Mouse (Mus musculus): ENCODE measurements around the gene Pcnx2. TPM values are rescaled to one million over a fixed set of nuclear protein-coding genes. Genes with fewer than 3 reads are reported as not detected.

Pcnx2 gene
- total and polyA plus RNA-seq, 3 experiments, result 0.16 TPM; not detected in 2

GRCm38 (mm10) chr8:125866125-125866524 lies 32.0 kb downstream of the Pcnx2 start:
- DNase-seq (ENCODE audit: low spot score) (no peak), ATAC-seq (ENCODE audit: extremely low read depth, insufficient number of reproducible peaks, low FRiP score, poor library complexity, severe bottlenecking) (no peak)
- no peak overlapping the region for H3K4me3 ChIP-seq (ENCODE audit: low read depth, low read length)
- no peak for TF ChIP-seq CTCF (IDR thresholded peaks at IDR 0.05; ENCODE audit: low read depth, low read length)
- peaks cover 93% of the 10 kb centered on the region for H3K9me3 ChIP-seq (replicated peaks)
- no peaks in the 10 kb centered on the region for H3K4me1 ChIP-seq (ENCODE audit: insufficient read depth, low read depth, low read length)
- no peaks in the 10 kb centered on the region for H3K36me3 ChIP-seq (replicated peaks)
- no peaks in the 10 kb centered on the region for H3K27me3 ChIP-seq (ENCODE audit: insufficient read depth, low read length)

- H3K9me3 ChIP-seq (replicated peaks), result peaks cover 85% of the 10 kb centered on the region
- no peaks in the 10 kb centered on the region for H3K36me3 ChIP-seq (replicated peaks)
- no peak for DNase-seq (ENCODE audit: low spot score)
- H3K4me3 ChIP-seq (ENCODE audit: low read depth, low read length), result no peak overlapping the region
- no peaks in the 10 kb centered on the region for H3K27me3 ChIP-seq (ENCODE audit: insufficient read depth, low read length)
- no peak for ATAC-seq (ENCODE audit: extremely low read depth, insufficient number of reproducible peaks, low FRiP score, poor library complexity, severe bottlenecking)
- no peak for TF ChIP-seq TAL1 (conservative IDR thresholded peaks at IDR 0.05; ENCODE audit: low read depth, low read length)
- TF ChIP-seq CTCF (IDR thresholded peaks at IDR 0.05; ENCODE audit: low read depth, low read length), result no peak
- no peak for TF ChIP-seq GATA1 (IDR thresholded peaks at IDR 0.05; ENCODE audit: borderline replicate concordance, low read length)
- TF ChIP-seq POLR2AphosphoS5 (IDR thresholded peaks at IDR 0.05; ENCODE audit: insufficient replicate concordance, low read depth, low read length), result no peak
- no peak for TF ChIP-seq GATA2 (IDR thresholded peaks at IDR 0.05; ENCODE audit: borderline replicate concordance, low read depth, low read length)
- no peaks in the 10 kb centered on the region for H3K4me1 ChIP-seq (ENCODE audit: insufficient read depth, low read depth, low read length)
Measured at GRCm38 (mm10) chr8:125857251-125857650, 40.9 kb downstream of the Pcnx2 start.

GRCm38 (mm10) chr8:125856160-125856559 lies 42.0 kb downstream of the Pcnx2 start:
- H3K27me3 ChIP-seq (ENCODE audit: insufficient read depth, low read length), result no peaks in the 10 kb centered on the region
- ATAC-seq (ENCODE audit: extremely low read depth, insufficient number of reproducible peaks, low FRiP score, poor library complexity, severe bottlenecking), result no peak
- TF ChIP-seq GATA2 (IDR thresholded peaks at IDR 0.05; ENCODE audit: borderline replicate concordance, low read depth, low read length), result no peak
- no peak for TF ChIP-seq GATA1 (IDR thresholded peaks at IDR 0.05; ENCODE audit: borderline replicate concordance, low read length)
- no peak for TF ChIP-seq CTCF (IDR thresholded peaks at IDR 0.05; ENCODE audit: low read depth, low read length)
- no peak for TF ChIP-seq TAL1 (conservative IDR thresholded peaks at IDR 0.05; ENCODE audit: low read depth, low read length)
- TF ChIP-seq POLR2AphosphoS5 (IDR thresholded peaks at IDR 0.05; ENCODE audit: insufficient replicate concordance, low read depth, low read length), result no peak

DNA sequence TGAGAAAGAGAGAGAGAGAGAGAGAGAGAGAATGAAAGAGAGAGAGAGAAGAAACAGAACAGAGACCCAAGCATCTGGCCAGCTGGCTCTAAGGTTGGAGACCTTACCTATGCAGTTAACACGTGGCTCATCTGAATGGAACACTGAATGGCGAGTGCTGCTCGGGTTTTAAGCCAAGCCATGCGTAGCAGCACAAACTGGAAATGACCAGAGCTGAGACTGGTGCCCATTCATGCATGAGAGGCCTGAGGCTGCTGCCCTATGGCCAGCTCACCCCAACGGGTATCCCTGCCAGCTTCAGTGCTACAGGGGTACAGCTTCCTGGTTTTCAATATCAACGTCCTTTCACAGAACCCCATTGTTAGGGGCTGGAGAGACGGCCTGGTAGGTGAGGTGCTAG lies 43.7 kb downstream of the Pcnx2 start:
- Histone ChIP-seq H3K4me3 (ENCODE audit: low read depth, low read length) (no peak overlapping the region), H3K27me3 (ENCODE audit: insufficient read depth, low read length) (no peaks in the 10 kb centered on the region)
- no peak for ATAC-seq (ENCODE audit: extremely low read depth, insufficient number of reproducible peaks, low FRiP score, poor library complexity, severe bottlenecking)

More at GRCm38 (mm10) chr8:125856160-125856559, 42.0 kb downstream of the Pcnx2 start:
- no peak overlapping the region for H3K4me3 ChIP-seq (ENCODE audit: low read depth, low read length)
- no peaks in the 10 kb centered on the region for H3K4me1 ChIP-seq (ENCODE audit: insufficient read depth, low read depth, low read length)
- H3K36me3 ChIP-seq (replicated peaks), result no peaks in the 10 kb centered on the region
- no peak for DNase-seq (ENCODE audit: low spot score)
- peaks cover 85% of the 10 kb centered on the region for H3K9me3 ChIP-seq (replicated peaks)

DNA sequence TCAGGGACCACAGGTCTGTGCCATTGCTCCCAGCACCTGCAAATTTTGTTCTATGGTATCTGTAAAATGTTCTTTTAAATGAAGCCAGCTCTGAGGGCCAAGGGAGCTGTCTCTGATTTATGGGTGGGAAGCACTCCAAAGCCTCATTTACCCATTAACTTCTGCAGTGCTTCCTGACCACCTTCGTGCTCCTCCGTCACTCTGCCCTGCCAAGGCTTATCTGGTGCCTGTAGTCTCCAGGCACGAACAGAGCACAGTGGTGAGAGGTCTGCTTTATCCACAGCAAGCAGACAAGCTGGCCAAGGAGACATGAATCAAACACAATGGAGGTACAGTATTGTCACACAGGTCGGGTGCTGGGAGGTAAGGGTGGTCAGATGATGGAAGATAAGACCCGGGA lies 44.8 kb downstream of the Pcnx2 start:
- Histone ChIP-seq H3K27me3 (ENCODE audit: insufficient read depth, low read length) (no peaks in the 10 kb centered on the region), H3K36me3 (replicated peaks) (no peaks in the 10 kb centered on the region), H3K4me3 (ENCODE audit: low read depth, low read length) (no peak overlapping the region), H3K9me3 (replicated peaks) (peaks cover 83% of the 10 kb centered on the region), H3K4me1 (ENCODE audit: insufficient read depth, low read depth, low read length) (no peaks in the 10 kb centered on the region)
- ATAC-seq (ENCODE audit: extremely low read depth, insufficient number of reproducible peaks, low FRiP score, poor library complexity, severe bottlenecking) (no peak), DNase-seq (ENCODE audit: low spot score) (no peak)
- no peak for TF ChIP-seq POLR2AphosphoS5 (IDR thresholded peaks at IDR 0.05; ENCODE audit: insufficient replicate concordance, low read depth, low read length)
- TF ChIP-seq GATA2 (IDR thresholded peaks at IDR 0.05; ENCODE audit: borderline replicate concordance, low read depth, low read length), result no peak
- TF ChIP-seq TAL1 (conservative IDR thresholded peaks at IDR 0.05; ENCODE audit: low read depth, low read length), result no peak
- no peak for TF ChIP-seq CTCF (IDR thresholded peaks at IDR 0.05; ENCODE audit: low read depth, low read length)
- no peak for TF ChIP-seq GATA1 (IDR thresholded peaks at IDR 0.05; ENCODE audit: borderline replicate concordance, low read length)

More for the DNA sequence above, 43.7 kb downstream of the Pcnx2 start:
- Histone ChIP-seq H3K9me3 (replicated peaks) (peaks cover 86% of the 10 kb centered on the region), H3K36me3 (replicated peaks) (no peaks in the 10 kb centered on the region), H3K4me1 (ENCODE audit: insufficient read depth, low read depth, low read length) (no peaks in the 10 kb centered on the region)
- DNase-seq (ENCODE audit: low spot score), result no peak
- TF ChIP-seq TAL1 (conservative IDR thresholded peaks at IDR 0.05; ENCODE audit: low read depth, low read length), result no peak
- TF ChIP-seq GATA1 (IDR thresholded peaks at IDR 0.05; ENCODE audit: borderline replicate concordance, low read length), result no peak
- no peak for TF ChIP-seq CTCF (IDR thresholded peaks at IDR 0.05; ENCODE audit: low read depth, low read length)
- TF ChIP-seq POLR2AphosphoS5 (IDR thresholded peaks at IDR 0.05; ENCODE audit: insufficient replicate concordance, low read depth, low read length), result no peak
- no peak for TF ChIP-seq GATA2 (IDR thresholded peaks at IDR 0.05; ENCODE audit: borderline replicate concordance, low read depth, low read length)

GRCm38 (mm10) chr8:125849181-125849580 lies 48.9 kb downstream of the Pcnx2 start:
- no peak overlapping the region for H3K4me3 ChIP-seq (ENCODE audit: low read depth, low read length)
- DNase-seq (ENCODE audit: low spot score), result no peak
- peaks cover 83% of the 10 kb centered on the region for H3K9me3 ChIP-seq (replicated peaks)
- H3K4me1 ChIP-seq (ENCODE audit: insufficient read depth, low read depth, low read length), result no peaks in the 10 kb centered on the region
- TF ChIP-seq CTCF (IDR thresholded peaks at IDR 0.05; ENCODE audit: low read depth, low read length) (no peak), POLR2AphosphoS5 (IDR thresholded peaks at IDR 0.05; ENCODE audit: insufficient replicate concordance, low read depth, low read length) (no peak), GATA1 (IDR thresholded peaks at IDR 0.05; ENCODE audit: borderline replicate concordance, low read length) (no peak), TAL1 (conservative IDR thresholded peaks at IDR 0.05; ENCODE audit: low read depth, low read length) (no peak), GATA2 (IDR thresholded peaks at IDR 0.05; ENCODE audit: borderline replicate concordance, low read depth, low read length) (no peak)
- no peaks in the 10 kb centered on the region for H3K27me3 ChIP-seq (ENCODE audit: insufficient read depth, low read length)
- no peaks in the 10 kb centered on the region for H3K36me3 ChIP-seq (replicated peaks)
- ATAC-seq (ENCODE audit: extremely low read depth, insufficient number of reproducible peaks, low FRiP score, poor library complexity, severe bottlenecking), result no peak

- Histone ChIP-seq H3K9me3 (replicated peaks) (peaks cover 81% of the 10 kb centered on the region), H3K4me3 (ENCODE audit: low read depth, low read length) (no peak overlapping the region; the same call in 1 of the 2 replicates), H3K4me1 (ENCODE audit: insufficient read depth, low read depth, low read length) (no peaks in the 10 kb centered on the region), H3K27me3 (ENCODE audit: insufficient read depth, low read length) (no peaks in the 10 kb centered on the region), H3K36me3 (replicated peaks) (no peaks in the 10 kb centered on the region)
- DNase-seq (ENCODE audit: low spot score), result no peak
- no peak for ATAC-seq (ENCODE audit: extremely low read depth, insufficient number of reproducible peaks, low FRiP score, poor library complexity, severe bottlenecking)
- TF ChIP-seq GATA2 (IDR thresholded peaks at IDR 0.05; ENCODE audit: borderline replicate concordance, low read depth, low read length) (no peak), POLR2AphosphoS5 (IDR thresholded peaks at IDR 0.05; ENCODE audit: insufficient replicate concordance, low read depth, low read length) (no peak), CTCF (IDR thresholded peaks at IDR 0.05; ENCODE audit: low read depth, low read length) (no peak), GATA1 (IDR thresholded peaks at IDR 0.05; ENCODE audit: borderline replicate concordance, low read length) (no peak), TAL1 (conservative IDR thresholded peaks at IDR 0.05; ENCODE audit: low read depth, low read length) (no peak)
Measured at GRCm38 (mm10) chr8:125847842-125848241, 50.3 kb downstream of the Pcnx2 start.

All from G1E (cell line).